Comparison of ENCODE assay signal across 20 mouse cellular contexts in the genomic region with DNA sequence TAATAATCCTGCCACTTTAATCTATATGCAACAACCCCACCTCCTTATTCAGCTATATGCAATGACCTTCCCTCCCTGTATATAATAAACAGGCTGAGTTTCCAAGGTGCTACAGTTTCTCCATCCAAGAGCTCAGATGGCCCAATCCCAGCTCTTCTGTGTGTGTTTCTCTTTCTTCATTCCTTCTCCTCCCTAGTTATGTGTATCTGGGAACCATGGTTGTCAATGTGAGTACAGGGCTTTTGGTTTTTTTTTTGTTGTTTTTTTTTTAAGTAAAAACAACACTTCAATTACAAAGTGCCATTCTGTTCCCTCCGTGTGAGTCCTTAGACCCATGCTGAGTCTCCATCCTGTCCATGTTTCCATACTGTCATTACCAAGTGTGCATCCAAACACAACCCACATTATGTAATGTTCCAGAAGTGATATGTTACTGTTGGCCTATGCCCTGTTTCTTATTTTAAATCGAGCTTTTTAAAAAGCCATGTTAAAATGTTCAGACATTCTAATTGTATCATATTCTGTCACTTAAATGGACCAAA.
DNase-seq lines count a peak whose midpoint lies in the region; ATAC-seq lines count a peak whose summit lies in the region.
"Had no signal": no experiment of that assay in that cellular context is flagged by ENCODE, and none has a peak within 500 bp of the region (broad histone marks: within the 10 kb centered on the region; RNA-seq: fewer than 3 reads in every experiment).

No protein-coding gene starts in this region.

- H3K36me3 ChIP-seq in kidney, embryonic 16.5 days (ENCODE audit: insufficient read depth, low read length) = no peaks in the 10 kb centered on the region
- H3K36me3 ChIP-seq: embryonic facial prominence, embryonic 12.5 days; heart, embryonic 15.5 days; hindbrain, embryonic 10.5 days; intestine, embryonic 15.5 days had no signal

- no peaks in the 10 kb centered on the region for H3K9me3 ChIP-seq in kidney, embryonic 16.5 days (ENCODE audit: low read length)
- H3K9me3 ChIP-seq: embryonic facial prominence, embryonic 12.5 days; heart, embryonic 15.5 days; hindbrain, embryonic 10.5 days; intestine, embryonic 15.5 days had no signal

- no peaks in the 10 kb centered on the region for H3K4me1 ChIP-seq in kidney, embryonic 16.5 days (ENCODE audit: insufficient read depth, low read length)
- H3K4me1 ChIP-seq: embryonic facial prominence, embryonic 12.5 days; forebrain, embryonic 13.5 days; heart, embryonic 15.5 days; hindbrain, embryonic 10.5 days; intestine, embryonic 15.5 days had no signal

- H3K9ac ChIP-seq in kidney, embryonic 16.5 days (replicated peaks; ENCODE audit: low read length) = no peak overlapping the region
- H3K9ac ChIP-seq: embryonic facial prominence, embryonic 12.5 days; forebrain, embryonic 13.5 days; forebrain, postnatal 0 days; heart, embryonic 15.5 days; hindbrain, embryonic 14.5 days; intestine, embryonic 15.5 days had no signal

- no peak for ATAC-seq in kidney, embryonic 16.5 days (ENCODE audit: low FRiP score, low TSS enrichment)
- no peak for ATAC-seq in activated CD4-positive, CD25-positive, alpha-beta regulatory T cell, adult 4 months
- ATAC-seq: forebrain, embryonic 13.5 days; forebrain, postnatal 0 days; intestine, embryonic 15.5 days had no signal

- no peak overlapping the region for H3K4me2 ChIP-seq in kidney, embryonic 16.5 days (replicated peaks; ENCODE audit: low read depth, low read length)
- H3K4me2 ChIP-seq: embryonic facial prominence, embryonic 12.5 days; forebrain, embryonic 13.5 days; heart, embryonic 11.5 days; heart, embryonic 15.5 days; hindbrain, embryonic 14.5 days; intestine, embryonic 15.5 days had no signal

- no peak overlapping the region for H3K27ac ChIP-seq in kidney, embryonic 16.5 days (ENCODE audit: low read length)
- H3K27ac ChIP-seq: embryonic facial prominence, embryonic 12.5 days; forebrain, embryonic 13.5 days; gastrocnemius, adult 2 months; heart, adult 2 months; heart, embryonic 15.5 days; hindbrain, embryonic 10.5 days; hindbrain, embryonic 14.5 days; intestine, embryonic 15.5 days had no signal

- WGBS in kidney, embryonic 16.5 days = 67% methylated on average over 2 of the region's 2 CpGs

- peak; percentile 57 for DNase-seq in cerebellum, adult 11 months
- peak; percentile 64 to 75 for DNase-seq in cerebellum, adult 18-20 months
- DNase-seq in cerebellum, adult 9-11 months = peak; percentile 83
- DNase-seq in cerebellum, postnatal 36 days = peak; percentile 62 to 68
- no peak for DNase-seq in kidney, postnatal 36 days
- DNase-seq: adrenal gland, adult 8-10 months; adrenal gland, postnatal 36 days; forebrain, postnatal 0 days; gastrocnemius, adult 2 months; heart, adult 2 months; kidney, adult 18-20 months had no signal

- no peak overlapping the region for H3K4me3 ChIP-seq in kidney, embryonic 16.5 days (ENCODE audit: low read length)
- H3K4me3 ChIP-seq: embryonic facial prominence, embryonic 12.5 days; forebrain, embryonic 13.5 days; gastrocnemius, adult 2 months; heart, adult 2 months; heart, embryonic 15.5 days; hindbrain, embryonic 10.5 days; intestine, embryonic 15.5 days had no signal

- H3K27me3 ChIP-seq in kidney, embryonic 16.5 days (ENCODE audit: insufficient read depth, low read length) = no peaks in the 10 kb centered on the region
- H3K27me3 ChIP-seq: embryonic facial prominence, embryonic 12.5 days; forebrain, embryonic 13.5 days; heart, embryonic 15.5 days; intestine, embryonic 15.5 days had no signal

Comparison
In these comparisons a context has a peak if more than half of its experiments do, and no peak if none do; other contexts are left out.
1. DNase-seq: peak in cerebellum, adult 11 months (single experiment), cerebellum, adult 18-20 months (2 of 2), cerebellum, adult 9-11 months (single experiment) and cerebellum, postnatal 36 days (2 of 2); none in kidney, postnatal 36 days (0 of 2).